Mouse (Mus musculus): Measurements from ENCODE around the gene Znrd1as.
A peak's percentile ranks its signal among the peaks of the same experiment; 100 is the strongest.

The Znrd1as gene

DNA sequence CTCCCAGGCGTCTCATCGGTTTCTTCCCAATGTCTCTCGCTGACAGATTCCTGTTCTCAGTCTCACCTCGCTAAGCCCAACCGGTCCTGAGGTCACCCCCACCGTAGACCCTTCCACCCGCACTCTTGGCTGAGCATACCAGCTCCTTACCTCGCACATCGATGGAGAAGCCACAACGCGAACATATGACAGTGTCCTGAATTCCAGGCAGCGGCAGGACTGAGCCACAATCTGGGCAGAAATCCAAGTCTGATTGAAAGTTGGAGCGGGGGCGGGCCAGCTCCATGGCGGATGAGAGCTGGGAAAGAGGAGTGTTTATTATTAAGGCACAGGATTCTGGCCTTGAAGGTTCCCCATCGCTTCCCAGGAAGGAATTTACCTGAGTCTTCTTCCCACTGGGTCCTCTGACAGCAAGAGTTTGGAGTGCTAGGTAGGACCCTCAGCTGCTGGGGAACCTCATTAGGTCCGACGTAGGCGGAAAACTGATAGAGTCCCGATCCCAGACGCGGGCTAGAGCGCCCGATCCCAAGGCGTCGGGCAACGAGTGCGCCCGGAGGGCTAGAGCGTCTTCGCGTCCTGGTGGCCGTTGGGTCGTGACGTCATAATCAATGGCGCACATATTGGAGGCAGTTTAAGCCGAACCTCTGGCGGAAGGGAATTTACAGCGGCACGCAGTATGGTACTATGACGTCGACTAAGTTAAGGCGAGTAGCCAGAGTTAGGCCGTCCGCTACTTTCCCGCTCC lies at the start of gene Znrd1as, which contains the start of gene Znrd1:
Znrd1as (plus strand) TSS at position 594 of the 745 bp plus-strand sequence.
Znrd1 (minus strand) TSS at position 561 of the 745 bp plus-strand sequence.
- peak; percentile 85 to 88 for DNase-seq

DNA sequence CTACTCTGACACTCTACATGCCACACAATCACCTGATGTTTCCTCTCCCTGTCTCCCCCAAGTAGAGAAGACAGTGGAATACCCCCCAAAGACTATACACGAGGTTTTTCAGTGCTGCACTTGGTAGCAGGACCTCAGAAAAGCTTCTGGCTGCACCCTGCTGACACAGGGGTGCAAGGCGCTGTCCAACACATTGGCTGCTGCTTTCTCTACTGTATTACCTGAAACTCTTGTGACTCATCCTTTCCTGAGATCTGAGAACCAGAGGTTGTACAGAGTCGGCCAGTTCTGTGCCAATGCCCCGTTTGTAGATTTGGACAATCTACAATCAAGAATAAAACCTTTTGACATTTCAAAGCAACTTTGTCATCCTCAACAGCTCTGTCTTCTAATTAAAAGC lies 48.6 kb upstream of the Znrd1as start:
- DNase-seq, result no peak

DNA sequence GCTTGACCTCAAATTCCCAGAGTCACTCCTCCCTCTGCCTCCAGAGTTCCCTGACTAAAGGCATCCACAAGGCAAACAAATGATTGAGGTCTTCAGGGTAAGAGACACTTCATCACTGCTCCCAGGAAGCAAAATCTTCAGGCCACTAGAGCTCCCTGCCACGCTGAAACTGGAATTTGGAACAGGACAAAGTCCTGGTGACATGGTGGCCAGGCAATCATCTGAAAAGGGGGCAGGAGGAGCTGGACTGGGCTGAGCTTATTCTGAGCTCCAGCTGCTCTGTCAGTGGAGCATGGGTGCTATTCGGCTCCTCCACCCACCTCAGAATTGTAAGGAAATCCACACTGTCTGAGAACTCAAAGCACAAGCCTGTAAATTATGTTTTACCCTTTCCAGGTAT lies 46.4 kb upstream of the Znrd1as start:
- no peak for DNase-seq

- DNase-seq, result peak; percentile 59 to 73
Observed at GRCm38 (mm10) chr17:36914108-36914507, 44.3 kb upstream of the Znrd1as start.

DNA sequence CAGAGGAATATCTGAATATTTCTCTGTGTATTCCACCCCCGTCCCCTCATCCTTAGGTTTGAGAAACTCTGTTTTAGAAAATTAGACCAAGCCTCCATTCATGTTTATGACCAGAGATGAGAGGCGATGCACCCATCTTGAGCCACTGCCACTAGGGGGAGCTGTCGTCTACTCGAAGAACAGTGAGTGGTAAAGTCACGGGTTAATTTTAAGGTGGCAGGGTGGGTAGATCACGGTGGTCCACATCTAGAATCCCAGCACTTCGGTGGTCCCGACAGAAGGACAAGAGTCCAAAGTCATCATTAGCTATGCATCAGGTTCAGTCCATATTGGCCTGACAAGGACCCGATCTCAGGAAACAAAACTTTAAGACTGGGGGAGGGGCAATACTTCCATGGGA lies 43.3 kb upstream of the Znrd1as start:
- DNase-seq, result peak; percentile 58 to 71

- no peak for DNase-seq
Observed at GRCm38 (mm10) chr17:36920239-36920638, 38.2 kb upstream of the Znrd1as start.

DNA sequence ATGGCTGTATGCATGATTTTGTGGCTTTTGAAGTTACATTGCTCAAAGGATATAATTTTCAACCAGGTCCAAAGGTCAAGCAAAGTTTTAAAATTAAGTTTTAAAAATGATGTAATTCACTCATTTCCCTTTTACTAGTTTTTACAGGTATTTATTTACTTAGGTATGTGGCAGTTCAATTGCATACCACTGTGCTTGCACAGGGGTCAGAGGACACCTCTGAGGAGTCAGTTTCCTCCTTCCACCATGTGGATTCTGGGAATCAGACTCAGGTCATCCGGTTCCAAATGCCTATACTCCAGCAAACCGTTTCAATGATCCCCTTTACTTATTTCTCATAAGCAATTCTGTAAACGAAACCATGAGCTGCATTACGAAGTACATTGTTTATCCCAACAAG lies 35.7 kb upstream of the Znrd1as start:
- no peak for DNase-seq

DNA sequence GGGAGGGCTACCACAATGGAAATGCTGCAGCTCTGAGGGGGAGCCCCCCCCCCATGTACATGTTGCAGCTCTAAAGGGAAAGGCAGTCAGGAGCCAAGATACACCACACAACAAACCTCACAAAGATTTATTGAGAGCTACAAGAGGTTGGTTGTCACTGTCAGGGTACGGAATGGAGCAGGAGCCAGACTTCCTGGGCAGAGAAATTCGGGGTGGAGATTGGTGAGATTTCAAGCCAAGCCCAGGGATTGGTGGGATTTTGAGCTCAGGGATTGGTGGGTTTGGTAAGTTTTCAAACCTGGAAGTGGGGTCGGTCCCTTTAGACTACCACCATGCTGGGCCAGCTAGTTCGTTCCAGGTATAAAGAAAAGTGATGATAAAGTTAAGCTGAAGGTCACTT lies 34.9 kb upstream of the Znrd1as start:
- no peak for DNase-seq

DNA sequence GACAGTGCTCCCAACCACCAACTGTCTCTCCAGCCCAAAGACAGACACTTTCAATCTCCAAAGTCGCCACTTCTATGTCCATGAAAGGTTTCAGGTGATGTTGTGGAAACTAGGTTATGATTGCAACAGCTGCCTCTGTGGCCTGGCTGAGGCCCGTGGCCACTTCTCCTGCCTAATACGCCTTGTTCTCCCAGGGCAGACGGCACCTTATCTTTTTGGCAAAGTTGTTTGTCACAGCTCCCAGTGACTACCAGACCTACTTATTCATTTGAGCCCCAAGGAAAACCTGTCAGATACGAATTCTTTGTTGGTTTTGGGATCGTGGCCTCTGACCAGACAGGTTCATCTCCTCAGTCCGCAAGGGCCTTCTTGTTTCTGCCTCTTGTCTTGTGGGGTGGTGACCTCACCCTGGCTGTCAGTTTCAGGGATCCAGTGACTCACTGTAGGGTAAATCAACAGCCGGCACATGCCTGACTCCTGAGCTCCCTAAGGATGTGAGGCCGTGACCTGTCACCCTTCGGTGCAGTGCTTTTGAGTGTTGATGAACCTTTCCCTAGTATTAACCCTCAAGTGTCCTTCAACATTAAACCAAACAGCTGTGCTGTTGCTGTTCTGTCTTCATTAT lies 30.8 kb upstream of the Znrd1as start:
- DNase-seq, result no peak

- no peak for DNase-seq
Observed at GRCm38 (mm10) chr17:36929236-36929932, 29.0 kb upstream of the Znrd1as start.

DNA sequence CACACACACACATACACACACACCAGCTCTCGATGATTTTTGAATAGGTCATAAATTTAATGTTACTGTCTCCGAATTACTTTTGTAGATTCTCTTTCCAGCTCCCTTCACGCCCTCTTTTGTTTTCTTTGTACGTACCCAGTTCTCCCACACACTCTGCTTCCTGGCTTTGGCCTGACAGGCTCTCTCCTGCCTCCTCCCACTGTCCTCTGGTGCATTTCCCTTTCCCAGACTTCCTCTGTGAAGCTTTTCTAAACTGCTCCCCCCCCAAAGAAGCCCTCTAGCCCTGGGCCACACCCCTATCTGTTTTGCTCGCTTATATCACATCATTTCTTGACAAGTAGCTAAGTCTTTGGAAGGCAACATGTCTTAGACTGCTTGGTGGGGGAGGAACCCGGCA lies 28.2 kb upstream of the Znrd1as start:
- DNase-seq, result no peak

DNA sequence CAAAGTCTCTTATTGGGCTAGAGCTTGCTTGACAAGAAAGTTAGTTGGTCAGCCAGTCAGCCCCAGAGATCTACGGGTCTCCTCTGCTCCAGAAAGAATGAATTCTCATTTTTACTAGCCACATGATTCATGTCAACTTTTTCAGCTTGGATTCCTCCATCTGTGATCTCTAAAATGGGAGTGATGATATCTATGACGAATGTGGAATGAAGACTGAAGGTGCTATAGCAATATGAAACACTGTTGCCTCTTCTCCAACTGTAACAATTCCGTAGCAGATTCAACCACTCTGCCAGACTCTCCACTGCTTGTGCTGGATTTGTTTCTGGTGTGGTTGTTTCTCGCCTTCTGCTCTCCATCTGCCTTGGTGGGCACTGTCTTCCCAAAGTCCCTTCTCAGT lies 27.3 kb upstream of the Znrd1as start:
- DNase-seq, result no peak

- no peak for DNase-seq
Observed at GRCm38 (mm10) chr17:36931806-36932205, 26.6 kb upstream of the Znrd1as start.

DNA sequence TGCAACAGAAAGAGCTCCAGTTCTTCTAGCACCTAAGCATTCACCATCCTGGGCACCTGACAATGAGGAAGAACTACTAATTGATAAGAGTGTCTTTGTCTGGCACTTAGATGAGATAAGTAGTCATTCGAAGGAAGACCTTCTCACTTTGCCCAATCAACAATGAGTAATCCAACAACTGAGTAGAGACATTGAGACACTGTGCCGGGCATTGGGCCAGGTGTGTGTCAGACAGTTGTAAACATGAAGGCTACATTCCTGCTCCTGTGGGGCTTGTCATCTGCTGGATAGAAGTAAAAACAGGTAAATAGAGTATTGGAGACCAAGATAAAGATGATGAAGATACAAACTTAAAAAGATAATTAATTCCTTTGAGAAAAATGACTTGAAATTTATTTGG lies 20.3 kb upstream of the Znrd1as start:
- no peak for DNase-seq

DNA sequence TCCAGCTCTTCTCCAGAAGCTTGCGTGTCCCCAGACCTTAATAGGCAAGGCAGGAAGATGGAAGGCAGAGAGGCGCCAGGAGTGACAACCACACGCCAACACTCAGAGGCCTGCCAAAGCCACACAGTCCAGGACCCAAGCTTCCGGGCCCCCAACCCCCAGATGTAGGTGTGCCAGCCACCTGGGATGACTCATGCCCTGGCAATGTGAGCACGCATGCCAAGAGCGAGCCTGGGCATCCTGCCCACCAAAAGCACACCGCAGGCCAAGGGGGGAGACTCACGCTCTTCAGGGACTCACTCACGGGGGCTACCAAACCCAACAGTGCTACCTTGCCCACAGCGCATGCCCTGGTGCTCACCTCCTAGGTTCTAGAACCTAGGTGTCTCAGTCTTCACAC lies 16.0 kb upstream of the Znrd1as start:
- peak; percentile 34 to 61 for DNase-seq

- DNase-seq, result peak; percentile 31 to 44
Observed at GRCm38 (mm10) chr17:36942791-36943471, 15.5 kb upstream of the Znrd1as start, which contains the start of gene Rnf39. Gene Rnf39 (plus strand): TSS chr17:36942918.

- no peak for DNase-seq
Observed at GRCm38 (mm10) chr17:36943691-36944090, 14.7 kb upstream of the Znrd1as start.

DNA sequence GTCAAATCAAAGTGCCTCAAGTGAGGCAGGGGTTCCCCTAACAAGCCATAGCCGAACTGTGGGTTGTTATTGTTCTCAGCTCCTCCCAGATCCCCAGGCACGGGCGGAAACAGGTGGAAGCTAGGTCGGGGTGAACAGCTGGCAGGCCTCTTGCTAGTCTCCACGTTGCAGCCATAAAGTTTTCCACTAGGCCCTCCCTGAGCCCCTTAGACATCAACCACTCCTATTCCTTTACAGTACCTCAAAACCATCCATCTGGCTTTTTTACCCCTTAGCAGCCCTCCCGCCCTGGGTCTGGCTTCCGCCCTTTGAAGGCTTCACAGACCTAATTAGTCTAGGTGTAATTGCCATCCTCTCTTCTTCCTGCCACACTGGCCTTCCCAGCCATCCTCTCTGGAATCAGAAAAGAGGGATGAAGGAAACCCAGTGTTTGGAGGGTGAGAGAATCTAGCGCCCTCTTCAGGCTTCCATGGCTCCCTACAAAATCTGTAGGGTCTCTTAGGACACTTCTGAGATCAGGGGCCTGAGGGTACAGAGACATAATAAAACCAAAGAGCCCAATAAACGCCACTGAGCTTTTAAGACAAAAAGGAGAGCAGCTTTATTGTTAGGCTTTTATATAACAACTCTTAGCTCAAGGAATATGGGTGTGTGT lies 14.1 kb upstream of the Znrd1as start:
- DNase-seq, result peak; percentile 55 to 76

DNA sequence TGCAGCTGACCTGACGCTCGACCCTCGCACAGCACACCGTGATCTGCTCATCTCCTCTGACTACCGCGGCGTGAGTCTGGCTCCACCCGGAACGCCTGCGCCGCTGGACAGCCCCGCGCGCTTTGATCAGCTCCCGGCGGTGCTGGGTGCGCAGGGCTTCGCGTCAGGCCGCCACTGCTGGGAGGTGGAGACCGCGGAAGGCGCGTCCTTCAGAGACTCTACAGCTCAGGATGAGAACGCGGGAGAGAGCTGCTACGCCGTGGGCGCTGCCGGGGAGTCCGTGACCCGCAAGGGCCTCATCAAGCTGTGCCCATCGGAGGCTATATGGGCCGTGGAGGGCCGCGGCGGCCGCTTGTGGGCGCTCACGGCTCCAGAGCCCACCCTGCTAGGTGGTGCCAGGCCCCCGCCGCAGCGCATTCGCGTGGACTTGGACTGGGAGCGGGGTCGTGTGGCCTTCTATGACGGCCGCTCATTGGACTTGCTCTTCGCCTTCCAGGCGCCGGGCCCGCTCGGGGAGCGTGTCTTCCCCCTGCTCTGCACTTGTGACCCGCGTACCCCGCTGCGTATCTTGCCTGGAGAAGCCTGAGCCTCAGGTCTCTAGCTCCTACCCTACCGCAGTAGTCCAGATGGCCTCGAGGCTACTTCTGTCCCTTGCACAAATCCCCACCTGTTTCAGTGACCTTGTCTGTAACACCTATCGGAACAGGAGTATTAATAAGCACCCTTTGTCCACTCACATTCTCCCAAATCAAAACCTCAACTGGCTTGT lies 11.2 kb upstream of the Znrd1as start:
- DNase-seq, result peak; percentile 31 to 43

- no peak for DNase-seq
Observed at GRCm38 (mm10) chr17:36948286-36948685, 10.1 kb upstream of the Znrd1as start.

- DNase-seq, result no peak
Observed at GRCm38 (mm10) chr17:36949265-36949664, 9.1 kb upstream of the Znrd1as start.
